Mouse (Mus musculus) adipocyte (in vitro differentiated cells): Measurements from ENCODE around the gene Ypel2.
A peak's percentile ranks its signal among the peaks of the same experiment; 100 is the strongest.

Experiments
- DNase-seq: peaks from one replicate; pipeline ENCODE4 v3.0.0-alpha.2; 2016; ENCODE audit warnings: low spot score

The Ypel2 gene

DNA sequence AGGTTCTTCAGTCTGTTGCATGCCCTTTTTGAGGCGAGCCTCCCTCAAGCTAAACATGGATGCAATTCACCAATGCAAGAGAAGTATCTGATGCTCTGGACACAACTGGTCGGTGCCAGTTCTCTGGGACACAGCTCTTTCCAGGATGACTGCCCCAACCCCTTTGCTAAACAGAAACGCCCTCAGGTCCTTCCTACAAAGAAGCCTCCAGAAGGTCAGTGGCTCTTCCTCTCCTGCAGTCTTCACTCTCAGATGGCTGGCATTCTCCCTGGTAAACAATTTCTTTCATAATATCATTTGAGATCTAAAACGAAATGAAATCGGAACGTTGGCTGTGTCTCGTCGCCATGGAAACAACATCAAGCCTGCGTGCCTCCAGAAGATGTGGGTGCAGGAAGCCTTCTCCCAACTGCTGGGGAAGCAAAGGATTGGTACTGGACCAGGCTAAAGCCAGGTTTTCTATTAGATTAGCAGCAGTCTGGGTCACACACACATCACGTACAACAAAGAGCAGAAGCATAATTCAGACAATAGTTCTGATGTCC is 62.8 kb downstream of the Ypel2 start:
- no peak for DNase-seq

DNA sequence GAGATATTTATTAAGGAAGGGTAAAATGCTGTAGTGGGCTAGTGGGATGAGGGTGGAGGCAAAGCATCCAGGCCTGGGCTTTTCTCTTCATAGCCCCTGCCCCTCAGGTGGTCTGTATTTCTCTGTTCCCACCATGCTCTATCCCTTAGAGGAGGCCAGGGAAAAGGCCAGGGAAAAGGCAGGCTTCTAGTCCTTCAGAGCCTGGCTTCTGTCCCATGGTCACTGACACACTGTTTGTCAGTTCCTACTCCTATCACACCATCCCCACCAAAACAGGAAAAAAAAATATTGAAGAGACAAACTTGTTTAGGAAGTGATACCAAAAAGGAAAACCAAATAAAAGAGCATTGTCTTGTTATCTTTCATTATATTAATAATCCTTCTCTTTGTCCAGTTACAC is 63.5 kb downstream of the Ypel2 start:
- DNase-seq = no peak

DNA sequence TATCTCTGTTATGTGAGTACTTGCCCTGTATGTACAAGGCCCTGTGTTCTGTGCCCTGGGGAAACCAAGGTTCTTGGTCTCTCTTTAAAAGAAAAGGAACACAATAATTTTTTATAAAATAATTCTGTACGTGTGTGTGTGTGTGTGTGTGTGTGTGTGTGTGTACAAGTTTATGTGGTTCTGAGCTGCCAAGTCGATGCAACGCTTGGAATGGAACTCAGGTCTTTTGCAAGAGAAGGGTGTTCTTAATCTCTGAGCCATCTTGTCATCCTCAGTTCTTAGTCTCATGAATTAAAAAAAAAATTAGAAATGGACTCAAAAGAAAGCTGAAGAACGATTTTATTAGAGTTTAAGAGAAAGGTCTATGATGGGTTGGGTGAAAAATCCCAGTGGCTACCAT is 64.0 kb downstream of the Ypel2 start:
- DNase-seq = peak; percentile 60

DNA sequence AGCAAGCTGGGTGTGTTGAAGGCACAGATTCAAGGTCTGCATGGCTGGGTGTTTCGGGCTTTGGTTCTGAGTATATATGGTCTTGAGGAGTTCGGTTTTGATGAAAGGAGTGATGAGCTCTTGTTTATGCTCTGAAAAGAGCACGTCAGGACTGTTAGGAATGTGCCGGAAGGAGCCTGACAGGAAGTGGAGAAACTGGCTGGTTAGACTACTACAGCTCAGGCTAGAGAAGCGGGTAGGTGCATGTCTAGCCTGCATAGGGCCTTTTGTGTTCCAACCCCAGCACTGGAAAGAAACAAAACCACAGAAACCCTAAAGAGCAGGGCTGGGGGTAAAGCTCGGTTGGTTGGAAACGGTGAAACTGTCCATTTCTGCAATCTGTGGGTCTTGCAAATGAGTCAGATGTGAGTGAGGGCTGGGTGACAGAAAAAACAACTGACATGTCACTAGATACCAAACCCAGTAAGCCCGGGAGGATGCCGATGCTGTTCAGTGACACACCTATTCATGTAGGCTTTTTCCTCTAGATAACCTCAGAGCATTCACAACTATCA is 68.3 kb downstream of the Ypel2 start:
- DNase-seq = no peak

DNA sequence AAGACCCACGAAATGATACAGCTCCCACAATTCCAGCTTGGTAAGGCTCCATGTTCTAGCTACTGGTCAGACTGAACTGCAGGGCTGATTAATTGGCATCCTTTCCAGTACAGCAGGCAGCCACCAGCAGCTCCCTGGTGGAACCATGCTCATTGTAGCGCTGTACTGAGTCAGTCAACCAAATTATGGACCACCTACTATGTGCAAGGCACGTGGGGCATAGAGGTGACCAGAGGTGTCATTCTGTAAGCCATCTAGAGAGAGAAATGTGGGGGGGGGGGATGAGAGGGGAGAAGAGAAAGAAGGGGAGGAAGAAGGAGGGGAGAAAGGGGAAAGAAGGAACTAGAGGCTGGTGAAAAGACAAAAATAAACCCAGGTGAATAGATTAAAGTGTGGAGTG is 68.9 kb downstream of the Ypel2 start:
- DNase-seq = no peak

DNA sequence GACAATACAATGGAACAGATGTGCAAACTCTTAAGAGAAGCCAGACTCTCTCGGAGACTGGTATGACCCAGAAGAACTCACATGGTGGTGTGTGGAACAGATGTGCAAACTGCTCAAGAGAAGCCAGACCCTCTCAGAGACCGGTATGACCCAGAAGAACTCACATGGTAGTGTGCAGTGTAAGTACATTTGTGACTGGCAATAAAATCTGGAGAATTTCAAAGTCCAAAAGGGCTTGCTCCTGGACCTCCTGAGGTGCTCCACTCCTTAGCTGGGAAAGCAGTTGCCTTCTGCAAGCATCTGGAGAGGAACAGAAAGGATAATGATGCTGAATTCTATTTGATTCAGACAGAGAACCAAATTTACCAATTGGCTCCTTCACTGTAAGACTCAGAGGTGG is 69.9 kb downstream of the Ypel2 start:
- no peak for DNase-seq

DNA sequence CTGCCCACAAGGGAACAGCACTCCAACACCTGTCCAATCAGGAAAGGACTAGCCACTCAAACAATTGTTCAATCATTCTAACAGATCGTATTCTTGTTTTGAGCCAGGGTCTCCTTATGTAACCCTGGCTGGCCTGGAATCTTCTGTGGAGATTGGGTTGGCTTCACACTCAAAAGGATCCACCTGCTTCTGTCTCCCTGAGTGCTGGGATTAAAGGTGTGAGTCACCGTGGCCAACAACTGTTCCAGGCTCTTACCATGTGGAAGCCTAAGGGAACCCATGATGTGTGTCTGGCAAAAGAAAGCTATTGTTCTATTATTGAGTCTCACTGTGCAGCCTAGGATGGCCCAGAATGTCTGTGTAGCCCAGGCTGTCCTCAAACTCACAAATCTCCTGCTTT is 71.5 kb downstream of the Ypel2 start:
- no peak for DNase-seq

DNA sequence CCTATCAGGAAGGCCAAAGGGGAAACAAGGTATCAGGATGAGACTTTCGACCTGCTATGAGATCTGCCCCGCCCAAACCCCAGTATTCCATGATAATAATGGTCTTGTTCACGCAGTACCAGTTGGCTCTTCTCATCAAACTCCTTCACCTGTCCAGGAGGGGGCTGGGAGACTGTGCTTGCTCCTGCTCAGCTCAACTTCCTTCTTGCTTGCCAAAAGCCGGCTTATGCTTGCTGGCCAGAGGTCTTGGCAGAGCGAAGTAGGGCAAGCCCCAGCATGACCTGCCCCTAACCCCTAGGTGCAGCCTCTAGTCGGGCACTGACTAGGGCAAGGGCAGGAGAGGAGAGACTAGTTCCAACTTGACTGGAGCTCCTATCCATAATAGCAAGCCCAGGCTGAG is 72.2 kb downstream of the Ypel2 start:
- no peak for DNase-seq

DNA sequence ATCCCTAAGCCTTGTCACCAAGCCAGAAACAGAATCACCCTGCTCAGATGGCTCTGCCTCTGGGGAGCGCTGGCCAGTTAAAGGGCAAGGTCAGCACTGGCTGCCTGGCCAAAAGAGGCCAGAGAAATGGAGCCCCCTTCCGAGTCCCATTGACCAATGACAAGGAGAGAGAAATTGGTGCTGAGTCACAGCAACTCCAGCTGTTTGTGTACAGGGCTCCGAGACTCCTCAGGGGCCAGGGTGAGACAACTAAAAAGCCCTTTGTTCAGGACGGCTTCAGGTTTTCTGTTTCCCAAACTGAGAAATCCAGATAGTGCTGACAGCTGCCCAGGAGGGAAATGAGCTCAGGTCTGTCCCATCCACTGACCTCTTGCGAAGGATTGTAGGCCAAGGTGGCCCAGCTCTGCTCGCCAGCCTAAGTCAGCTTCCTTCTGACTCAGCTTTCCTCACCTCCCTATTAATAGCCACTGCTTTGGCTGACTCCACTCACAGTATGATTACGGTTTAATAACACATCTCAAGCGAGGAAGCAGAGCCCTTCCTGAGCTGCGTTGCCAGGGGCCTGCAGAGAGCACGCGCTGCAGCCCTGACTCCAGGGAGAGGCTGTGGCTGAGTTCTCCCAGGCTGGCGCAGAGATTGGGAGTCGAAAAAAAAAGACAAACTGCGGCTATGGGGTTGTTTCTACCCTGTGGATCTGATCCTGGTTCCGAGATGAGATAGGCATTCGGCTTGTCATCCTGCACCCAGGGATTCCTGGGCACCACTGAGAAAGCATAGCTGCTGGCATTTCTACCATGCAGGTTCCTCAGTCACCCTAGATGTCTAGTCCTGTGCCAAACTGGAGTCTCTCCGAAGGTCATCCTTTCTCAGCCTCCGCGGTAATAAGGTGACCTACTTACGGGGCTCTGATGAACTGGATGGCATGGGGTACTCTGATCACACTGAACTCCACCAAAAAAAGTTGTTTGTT is 73.1 kb downstream of the Ypel2 start:
- DNase-seq = peak; percentile 40

DNA sequence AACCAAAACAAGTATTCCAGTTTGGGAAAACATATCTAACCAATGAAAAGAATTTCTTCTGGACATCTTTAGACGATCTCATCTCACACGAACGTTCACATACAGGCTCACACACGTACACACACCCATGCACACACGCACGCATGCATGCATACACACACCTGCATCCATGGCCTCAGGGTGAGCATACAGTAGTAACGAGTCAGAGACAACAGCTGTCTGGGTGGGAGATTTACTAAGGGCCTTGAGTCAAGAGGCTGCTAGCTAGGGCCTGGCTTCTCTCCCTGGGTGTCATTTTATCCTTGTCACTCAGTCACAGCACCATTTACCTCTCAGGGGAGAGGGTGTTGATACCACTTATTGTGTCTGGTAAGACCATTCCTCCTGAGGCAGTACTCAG is 74.0 kb downstream of the Ypel2 start:
- no peak for DNase-seq

DNA sequence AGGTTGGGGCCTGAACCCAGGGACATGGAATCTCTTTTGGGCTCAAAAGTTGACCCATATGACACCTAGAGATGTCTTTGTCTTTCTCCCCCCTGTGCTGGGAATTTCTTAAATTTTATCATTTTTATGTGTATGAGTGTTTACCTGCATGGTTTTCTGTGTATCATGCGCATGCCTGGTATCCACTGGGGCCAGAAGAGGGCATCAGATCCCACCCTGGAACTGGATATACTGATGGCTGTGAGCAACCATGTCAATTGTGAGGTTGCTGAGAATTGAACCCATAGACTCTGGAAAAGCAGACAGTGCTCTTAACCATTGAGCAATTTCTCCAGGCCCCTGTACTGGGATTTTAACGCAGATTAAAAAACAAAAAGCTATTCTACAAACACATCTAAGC is 76.0 kb downstream of the Ypel2 start:
- DNase-seq = no peak

DNA sequence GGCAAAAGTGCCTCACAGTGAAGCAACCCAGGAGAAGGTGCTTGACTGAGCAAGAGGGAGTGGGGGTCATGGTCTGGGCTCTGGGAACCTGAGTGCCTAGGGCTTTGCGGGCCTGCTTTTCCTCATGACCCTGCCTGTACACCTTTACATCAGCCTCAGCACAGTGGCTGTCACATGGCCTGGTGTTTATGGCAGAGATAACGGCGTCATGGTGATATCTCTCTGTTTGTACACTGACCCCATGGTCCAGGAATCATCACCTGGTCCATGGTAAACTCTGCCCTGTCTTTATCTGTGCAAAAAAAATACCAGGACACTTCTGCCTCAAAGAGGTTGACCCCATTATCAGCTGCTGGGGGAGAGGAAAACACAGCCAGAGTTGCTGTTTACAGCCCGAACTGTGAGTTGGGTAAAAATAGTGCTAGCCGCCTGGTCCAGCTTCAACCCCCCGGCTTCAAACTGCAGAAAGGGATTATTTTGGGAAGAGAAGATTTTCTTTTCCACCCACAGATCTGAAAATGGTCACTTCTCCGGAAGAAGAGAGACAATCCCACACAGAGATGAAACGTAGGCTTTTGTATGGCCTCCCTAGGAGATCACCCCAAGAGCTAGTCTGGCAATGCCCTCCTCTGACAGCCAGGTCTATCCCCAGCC is 76.8 kb downstream of the Ypel2 start:
- DNase-seq = no peak

DNA sequence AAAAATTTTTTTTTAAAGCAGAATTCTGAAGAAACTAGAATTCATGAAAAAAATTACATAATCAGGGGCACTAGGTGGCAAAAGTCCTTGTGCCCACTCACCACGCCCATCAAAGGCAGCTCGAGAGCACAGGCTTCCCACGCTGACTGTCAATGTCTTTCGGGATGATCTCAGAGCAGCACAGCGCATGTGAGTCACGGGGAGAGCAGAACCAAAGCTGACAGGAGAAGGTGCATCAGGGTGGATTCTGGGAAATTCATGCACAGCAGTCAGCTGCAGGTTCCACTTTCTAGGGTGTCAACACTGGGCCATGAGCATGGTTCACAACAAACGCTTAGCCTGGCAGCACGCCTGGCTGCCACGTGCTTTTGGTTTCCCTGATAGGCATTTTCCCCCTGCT is 79.2 kb downstream of the Ypel2 start:
- DNase-seq = no peak

DNA sequence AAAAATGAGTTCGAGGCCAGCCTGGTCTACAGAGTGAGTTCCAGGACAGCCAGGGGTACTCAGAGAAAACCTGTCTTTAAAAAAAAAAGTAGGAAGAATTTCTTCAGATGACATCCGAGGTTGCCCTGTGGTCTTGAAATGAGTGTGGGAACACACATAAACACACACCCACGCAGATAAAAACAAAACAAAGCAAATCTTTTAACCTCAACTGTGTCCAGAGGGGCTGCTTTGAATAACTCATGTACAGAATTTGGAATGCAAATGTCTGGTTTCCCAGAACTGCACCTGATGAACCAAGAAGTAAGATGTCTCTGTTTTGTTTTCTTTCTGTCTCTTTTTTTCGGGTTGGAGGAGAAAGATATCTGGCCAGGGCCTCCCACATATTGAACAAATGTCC is 83.3 kb downstream of the Ypel2 start:
- no peak for DNase-seq

DNA sequence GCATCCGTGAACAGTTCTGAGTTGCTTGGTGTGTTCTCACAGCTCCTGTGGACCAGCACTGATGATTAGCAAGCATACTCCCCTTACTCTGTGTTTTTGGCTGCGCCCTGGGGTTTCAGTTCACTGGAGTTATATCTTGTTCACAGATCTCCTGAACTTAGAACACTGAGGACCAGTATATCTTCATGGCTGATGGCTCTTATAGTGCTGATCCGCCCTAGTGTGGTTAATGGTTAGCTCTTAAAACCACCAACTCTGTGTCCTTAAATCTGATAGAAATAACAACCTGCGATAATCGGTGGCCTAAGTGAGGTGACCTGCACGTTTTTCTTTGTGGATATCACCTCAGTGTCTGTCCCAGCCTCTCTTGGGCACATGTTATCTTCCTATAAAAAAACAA is 84.5 kb downstream of the Ypel2 start:
- DNase-seq = no peak

DNA sequence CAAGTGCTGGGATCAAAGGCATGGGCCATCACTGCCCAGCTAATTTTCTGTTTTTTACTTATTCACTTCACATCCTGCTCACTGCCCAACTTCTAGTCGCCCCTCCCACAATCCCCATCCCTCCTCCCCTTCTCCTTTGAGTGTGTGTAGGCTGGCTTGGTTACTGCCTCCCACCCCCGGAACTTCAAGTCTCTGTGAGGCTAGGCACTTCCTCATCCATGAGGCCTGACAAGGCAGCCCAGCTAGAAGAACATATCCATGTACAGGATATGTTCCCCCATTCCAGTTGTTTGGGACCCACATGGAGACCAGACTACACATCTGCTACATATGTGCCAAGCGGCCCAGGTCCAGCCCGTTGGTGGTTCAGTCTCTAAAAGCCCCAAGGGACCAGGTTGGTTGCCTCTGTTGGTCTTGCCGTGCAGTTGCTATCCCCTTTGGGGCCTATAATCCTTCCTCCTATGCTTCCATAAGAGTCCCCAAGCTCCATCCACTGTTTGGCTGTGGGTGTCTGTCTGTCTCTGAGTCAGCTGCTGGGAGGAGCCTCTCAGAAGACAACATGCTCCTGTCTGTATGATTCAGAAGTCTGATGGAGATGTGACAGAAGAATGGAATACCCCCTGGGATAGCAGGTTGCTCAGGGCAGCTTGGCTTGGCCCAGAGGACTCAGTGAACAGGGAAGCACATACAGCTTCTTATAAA is 85.5 kb downstream of the Ypel2 start:
- DNase-seq = no peak

DNA sequence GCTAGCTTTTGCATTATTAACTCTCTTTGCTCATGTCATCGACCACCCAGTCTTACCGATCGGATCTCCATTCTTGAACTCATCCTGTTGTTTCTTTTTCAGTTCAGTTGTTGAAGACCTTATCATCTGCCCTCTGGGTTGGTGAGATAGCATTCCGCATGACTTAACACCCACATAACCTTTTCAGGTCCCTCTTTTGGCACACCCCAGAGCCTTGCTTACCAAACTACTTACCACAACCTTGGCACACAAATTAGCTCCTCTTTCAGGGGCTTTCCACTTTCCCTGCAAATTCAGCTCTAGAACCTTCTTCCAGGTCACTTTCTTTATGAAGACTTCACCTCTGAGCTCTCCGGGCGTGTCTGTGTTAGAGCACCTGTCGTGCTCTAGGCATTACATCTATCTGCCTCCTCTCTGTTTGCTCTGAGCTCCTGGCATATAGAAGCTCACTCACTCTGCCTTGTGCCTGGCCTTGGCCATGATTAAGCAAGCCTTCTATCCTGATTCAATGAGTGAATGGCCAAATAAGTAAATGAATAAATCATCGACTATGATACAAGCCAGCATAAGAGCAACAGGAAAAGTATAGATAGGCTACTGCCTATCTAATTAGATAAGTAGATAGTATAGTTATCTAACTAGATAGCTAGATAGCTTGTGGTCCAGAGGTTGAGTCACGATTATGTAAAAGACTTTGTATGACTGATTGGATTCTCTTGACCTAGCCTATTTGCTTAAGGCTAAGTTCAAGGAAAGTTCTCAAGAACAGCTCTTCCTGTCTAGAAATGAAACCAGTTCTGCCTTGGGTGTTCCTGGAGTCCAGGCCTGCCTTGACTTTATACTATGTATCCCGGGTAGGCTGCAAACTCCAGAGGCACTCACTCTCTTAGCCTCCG is 86.5 kb downstream of the Ypel2 start:
- DNase-seq = no peak

DNA sequence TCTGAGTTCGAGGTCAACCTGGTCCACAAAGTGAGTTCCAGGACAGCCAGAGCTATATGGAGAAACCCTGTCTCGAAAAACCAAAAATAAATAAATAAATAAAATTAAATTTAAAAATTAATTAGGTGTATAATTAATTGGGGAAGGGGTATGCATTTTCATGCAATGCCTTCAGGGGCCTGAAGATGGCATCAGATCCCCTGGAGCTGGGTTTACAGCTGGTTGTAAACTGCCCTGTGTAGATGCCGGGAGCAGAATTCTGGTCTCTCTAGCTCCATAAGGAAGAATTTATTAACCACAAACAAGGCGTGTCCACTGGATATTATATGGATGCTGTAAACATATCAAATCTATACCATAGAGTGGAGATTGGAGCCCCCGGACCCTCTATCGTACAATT is 87.2 kb downstream of the Ypel2 start:
- no peak for DNase-seq

DNA sequence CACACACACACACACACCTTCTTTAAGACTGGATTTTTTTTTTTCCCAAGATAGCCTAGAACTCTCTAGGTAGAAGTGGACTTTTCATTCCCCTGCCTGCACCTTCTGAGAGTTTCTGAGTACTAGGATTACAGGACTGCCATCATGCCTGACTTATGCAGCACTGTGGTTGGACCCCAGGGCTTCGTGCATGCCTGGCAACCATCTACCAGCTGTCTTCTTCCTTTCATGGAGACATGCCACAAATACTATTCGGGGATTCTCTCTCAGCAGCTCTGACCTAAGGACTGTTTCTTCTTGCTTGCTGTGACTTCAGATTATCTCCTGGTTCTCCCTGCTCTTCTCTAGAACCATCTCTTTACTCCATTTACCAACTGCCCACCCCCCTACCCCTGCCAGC is 88.2 kb downstream of the Ypel2 start:
- no peak for DNase-seq

DNA sequence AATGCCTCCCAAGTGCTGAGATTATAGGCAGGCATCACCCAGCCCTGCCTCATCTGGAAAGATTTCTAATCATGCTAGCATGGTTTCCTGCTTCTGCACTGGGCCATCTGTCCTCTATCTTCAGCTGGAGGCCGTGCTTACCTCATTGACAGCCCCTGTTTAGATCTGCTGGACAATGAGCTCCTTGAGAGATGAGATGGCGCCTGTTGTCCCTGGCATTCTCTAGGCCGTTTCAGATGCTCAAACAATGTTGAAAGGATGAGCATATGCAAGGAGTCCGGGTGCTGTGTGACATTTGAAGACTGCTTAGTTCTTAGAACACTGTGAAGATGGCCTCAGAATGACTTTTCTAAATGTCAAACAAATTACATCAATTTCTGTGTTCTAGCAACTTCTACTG is 88.8 kb downstream of the Ypel2 start:
- DNase-seq = no peak

DNA sequence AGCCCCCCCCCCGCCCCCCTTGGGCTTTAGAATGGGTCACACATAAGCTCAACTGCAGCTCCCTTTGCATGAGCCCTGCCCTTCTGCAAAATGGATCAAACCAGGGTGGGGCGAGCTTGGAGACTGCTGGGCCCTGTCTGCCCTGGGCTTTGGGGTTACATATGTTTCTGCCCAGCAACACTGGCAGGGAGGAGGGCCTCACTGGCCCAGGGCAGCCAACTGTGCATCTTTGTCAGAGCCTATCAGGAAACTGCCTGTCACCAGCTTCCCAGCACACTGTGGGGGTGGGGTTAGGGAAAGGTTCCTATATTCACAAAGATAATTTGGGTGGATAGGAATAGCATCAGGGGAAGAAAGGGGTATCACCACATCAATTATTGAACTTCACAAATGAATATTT is 95.1 kb downstream of the Ypel2 start:
- peak; percentile 25 for DNase-seq
